In genomic region chr4:137276443-137277165, GRCm38 (mm10) we compare ENCODE assay signal across 8 mouse cellular contexts. TPM values are rescaled to one million over a fixed set of nuclear protein-coding genes. Genes with fewer than 3 reads are reported as not detected.
DNase-seq lines count a peak whose midpoint lies in the region; ATAC-seq lines count a peak whose summit lies in the region.

No protein-coding gene starts in this region.

- ATAC-seq in kidney, embryonic 15.5 days (replicated peaks; ENCODE audit: low FRiP score), result peak; percentile 57; the same call in 1 of the 2 replicates
- ATAC-seq in embryonic facial prominence, embryonic 14.5 days (ENCODE audit: low read depth), result peak; percentile 4; the same call in 1 of the 2 replicates
- no peak for ATAC-seq in intestine, embryonic 14.5 days (replicated peaks; ENCODE audit: low FRiP score, low TSS enrichment, low read depth)
- ATAC-seq in neural tube, embryonic 11.5 days (ENCODE audit: insufficient read depth, low FRiP score, low TSS enrichment), result peak; percentile 46; the same call in 1 of the 2 replicates
- no peak for ATAC-seq in activated CD4-positive, CD25-positive, alpha-beta regulatory T cell, adult 4 months

- H3K4me3 ChIP-seq in kidney, embryonic 15.5 days (replicated peaks), result peak overlapping the region; percentile 52
- peak overlapping the region; percentile 50 for H3K4me3 ChIP-seq in embryonic facial prominence, embryonic 14.5 days (ENCODE audit: low read depth, low read length)
- peak overlapping the region; percentile 44 for H3K4me3 ChIP-seq in intestine, embryonic 14.5 days (ENCODE audit: low read depth, low read length)
- H3K4me3 ChIP-seq in neural tube, embryonic 11.5 days (ENCODE audit: low read depth, low read length), result peak overlapping the region; percentile 75

- peak overlapping the region; percentile 78 for H3K4me2 ChIP-seq in kidney, embryonic 15.5 days
- H3K4me2 ChIP-seq in embryonic facial prominence, embryonic 14.5 days (ENCODE audit: low read depth, low read length), result peak overlapping the region; percentile 93
- peak overlapping the region; percentile 81 for H3K4me2 ChIP-seq in intestine, embryonic 14.5 days (ENCODE audit: low read length)
- H3K4me2 ChIP-seq in neural tube, embryonic 11.5 days (ENCODE audit: low read depth), result peak overlapping the region; percentile 85

- peak overlapping the region; percentile 52 for H3K9ac ChIP-seq in kidney, embryonic 15.5 days
- peak overlapping the region; percentile 62 for H3K9ac ChIP-seq in embryonic facial prominence, embryonic 14.5 days (ENCODE audit: low read depth, low read length)
- H3K9ac ChIP-seq in intestine, embryonic 14.5 days (ENCODE audit: low read length), result peak overlapping the region; percentile 37
- peak overlapping the region; percentile 84 for H3K9ac ChIP-seq in neural tube, embryonic 11.5 days (ENCODE audit: low read length)

- peaks cover 66% of the 10 kb centered on the region for H3K27me3 ChIP-seq in kidney, embryonic 15.5 days
- peaks cover 64% of the 10 kb centered on the region for H3K27me3 ChIP-seq in embryonic facial prominence, embryonic 14.5 days (replicated peaks; ENCODE audit: control insufficient read depth, insufficient read depth, low read length)
- H3K27me3 ChIP-seq in intestine, embryonic 14.5 days (replicated peaks; ENCODE audit: control insufficient read depth, insufficient read depth, low read length), result peaks cover 60% of the 10 kb centered on the region
- H3K27me3 ChIP-seq in neural tube, embryonic 11.5 days (ENCODE audit: control insufficient read depth, insufficient read depth, low read length), result peaks cover 32% of the 10 kb centered on the region

- no peaks in the 10 kb centered on the region for H3K36me3 ChIP-seq in kidney, embryonic 15.5 days
- no peaks in the 10 kb centered on the region for H3K36me3 ChIP-seq in embryonic facial prominence, embryonic 14.5 days (ENCODE audit: control insufficient read depth, insufficient read depth, low read length)
- H3K36me3 ChIP-seq in intestine, embryonic 14.5 days (ENCODE audit: control insufficient read depth, insufficient read depth, low read length), result no peaks in the 10 kb centered on the region
- H3K36me3 ChIP-seq in neural tube, embryonic 11.5 days (ENCODE audit: control insufficient read depth, insufficient read depth, low read length), result no peaks in the 10 kb centered on the region

- 1% methylated on average over 38 of the region's 46 CpGs for WGBS in kidney, embryonic 15.5 days
- whole genome bisulfite sequencing in embryonic facial prominence, embryonic 14.5 days, result 3% methylated on average over 23 of the region's 46 CpGs
- 2% methylated on average over 46 of the region's 46 CpGs for WGBS in intestine, embryonic 14.5 days
- 1% methylated on average over 35 of the region's 46 CpGs for WGBS in neural tube, embryonic 11.5 days

- no peaks in the 10 kb centered on the region for H3K9me3 ChIP-seq in kidney, embryonic 15.5 days (replicated peaks)
- H3K9me3 ChIP-seq in embryonic facial prominence, embryonic 14.5 days (ENCODE audit: control insufficient read depth, low read length), result no peaks in the 10 kb centered on the region
- H3K9me3 ChIP-seq in intestine, embryonic 14.5 days (ENCODE audit: control insufficient read depth, low read length), result no peaks in the 10 kb centered on the region
- no peaks in the 10 kb centered on the region for H3K9me3 ChIP-seq in neural tube, embryonic 11.5 days (ENCODE audit: control insufficient read depth, low read length)

- H3K4me1 ChIP-seq in kidney, embryonic 15.5 days, result peaks cover 64% of the 10 kb centered on the region
- H3K4me1 ChIP-seq in embryonic facial prominence, embryonic 14.5 days (ENCODE audit: control insufficient read depth, insufficient read depth, low read length), result peaks cover 6% of the 10 kb centered on the region; the same call in 1 of the 2 replicates
- peaks cover 13% of the 10 kb centered on the region; the same call in 1 of the 2 replicates for H3K4me1 ChIP-seq in intestine, embryonic 14.5 days (replicated peaks; ENCODE audit: control insufficient read depth, insufficient read depth, low read length)
- H3K4me1 ChIP-seq in neural tube, embryonic 11.5 days (ENCODE audit: control insufficient read depth, insufficient read depth, low read length), result peaks cover 29% of the 10 kb centered on the region

- H3K27ac ChIP-seq in kidney, embryonic 15.5 days, result peak overlapping the region; percentile 86
- H3K27ac ChIP-seq in embryonic facial prominence, embryonic 14.5 days (replicated peaks; ENCODE audit: low read depth, low read length), result no peak overlapping the region
- no peak overlapping the region for H3K27ac ChIP-seq in intestine, embryonic 14.5 days (ENCODE audit: low read depth)
- peak overlapping the region; percentile 89 for H3K27ac ChIP-seq in neural tube, embryonic 11.5 days (ENCODE audit: low read depth, low read length)

- no peak for DNase-seq in kidney, postnatal 25 days
- no peak for DNase-seq in embryonic facial prominence, embryonic 14.5 days (ENCODE audit: low spot score)
- peak; percentile 66 for DNase-seq in intestine, embryonic 14.5 days (ENCODE audit: low spot score)
- no peak for DNase-seq in neural tube, embryonic 11.5 days (ENCODE audit: low spot score)
- DNase-seq in B cell, adult 2 months, result no peak
- DNase-seq in urinary bladder, postnatal 4 days (ENCODE audit: low spot score in 2 of 2), result no peak

RNA-seq across cellular contexts. Expression of gene Wnt4, which starts 0.7 kb away (rescaled TPM):
- 10.6 and 10.9 TPM in 2 replicates for polyA plus RNA-seq in kidney, embryonic 15.5 days (2015; fragmentation: Nextera tagmentation; extraction: Ambion mirVana)
- 4.7 and 5.6 TPM in 2 replicates for polyA plus RNA-seq in embryonic facial prominence, embryonic 14.5 days (2014; fragmentation: Nextera tagmentation; extraction: Ambion mirVana)
- polyA plus RNA-seq in intestine, embryonic 14.5 days (2014; fragmentation: Nextera tagmentation; extraction: Ambion mirVana), result 1.8 and 2.2 TPM in 2 replicates
- 17.7 and 17.8 TPM in 2 replicates for polyA plus RNA-seq in neural tube, embryonic 11.5 days (2014; fragmentation: Nextera tagmentation; extraction: Ambion mirVana)
- under 1 TPM in 1 of 2 experiments, not detected in 1; 0.32 TPM for polyA plus RNA-seq in activated CD4-positive, CD25-positive, alpha-beta regulatory T cell, adult 4 months (2017; shearing (Covaris generic))

Comparison
In these comparisons a context has a peak if more than half of its experiments do, and no peak if none do; other contexts are left out.
1. ATAC-seq: peak in kidney, embryonic 15.5 days (single experiment), embryonic facial prominence, embryonic 14.5 days (single experiment) and neural tube, embryonic 11.5 days (single experiment); none in intestine, embryonic 14.5 days (single experiment) and activated CD4-positive, CD25-positive, alpha-beta regulatory T cell, adult 4 months (single experiment).
2. H3K27ac ChIP-seq: peak in kidney, embryonic 15.5 days (single experiment) and neural tube, embryonic 11.5 days (single experiment); none in embryonic facial prominence, embryonic 14.5 days (single experiment) and intestine, embryonic 14.5 days (single experiment).
3. Peak in every context shown above with its lines, with median percentiles within 50 percentile points of each other: H3K4me2 ChIP-seq, H3K4me3 ChIP-seq and H3K9ac ChIP-seq.